Mouse (Mus musculus): Measurements from ENCODE around the gene Chil4. TPM values are rescaled to one million over a fixed set of nuclear protein-coding genes. Genes with fewer than 3 reads are reported as not detected.
"Not testable (repeated sequence)": the region's sequence is repeated elsewhere in the genome, so short reads cannot be mapped to it uniquely, and the experiment has no call there.

Gene Chil4
- polyA plus RNA-seq (2015; fragmentation: Nextera tagmentation; extraction: Ambion mirVana), result 0.12 and 0.22 TPM in 2 replicates

DNA sequence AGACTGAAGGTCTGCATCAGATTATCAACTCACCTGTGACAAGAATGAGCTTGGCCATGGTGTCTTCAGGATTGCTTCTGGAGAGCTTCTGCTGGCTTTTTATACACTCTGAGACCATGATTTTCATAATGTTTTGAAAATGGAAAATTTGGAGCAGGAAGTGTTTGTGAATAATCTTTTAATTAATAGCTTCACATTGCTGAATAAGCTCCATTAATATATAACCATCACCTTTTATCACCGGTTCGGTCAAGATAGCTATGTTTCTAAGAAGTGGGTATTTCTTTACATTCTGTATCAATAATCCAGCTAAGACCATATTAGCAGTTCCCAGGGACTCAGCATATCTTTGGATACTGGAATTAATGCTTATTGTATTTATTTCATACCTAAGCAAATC lies at the start of gene Chil4:
TSS of gene Chil4 (minus strand) at position 101 of the 400 bp plus-strand sequence.
- H3K27ac ChIP-seq (ENCODE audit: low read length), result no peak within 1 kb of the TSS
- no peak for ATAC-seq (replicated peaks; ENCODE audit: extremely low read depth, insufficient read depth, low FRiP score)
- H3K27me3 ChIP-seq (ENCODE audit: control insufficient read depth, insufficient read depth, low read length), result no peaks in the 10 kb centered on the region
- WGBS, result 84% methylated on average over 2 of the region's 2 CpGs
- H3K4me2 ChIP-seq (ENCODE audit: low read depth, low read length), result no peak within 1 kb of the TSS
- H3K36me3 ChIP-seq (ENCODE audit: control insufficient read depth, insufficient read depth), result no peaks in the 10 kb centered on the region
- H3K9ac ChIP-seq (ENCODE audit: low read length), result no peak within 1 kb of the TSS
- H3K9me3 ChIP-seq (replicated peaks; ENCODE audit: control insufficient read depth, low read length), result peaks cover 3% of the 10 kb centered on the region; the same call in 1 of the 2 replicates
- no peak within 1 kb of the TSS for H3K4me3 ChIP-seq (ENCODE audit: low read length)
- H3K4me1 ChIP-seq (ENCODE audit: control insufficient read depth, insufficient read depth, low read length), result no peaks in the 10 kb centered on the region

- Histone ChIP-seq H3K9me3 (replicated peaks; ENCODE audit: control insufficient read depth, low read length) (peaks cover 2% of the 10 kb centered on the region; the same call in 1 of the 2 replicates), H3K27ac (ENCODE audit: low read length) (no peak overlapping the region), H3K27me3 (ENCODE audit: control insufficient read depth, insufficient read depth, low read length) (no peaks in the 10 kb centered on the region), H3K4me3 (ENCODE audit: low read length) (no peak overlapping the region), H3K4me1 (ENCODE audit: control insufficient read depth, insufficient read depth, low read length) (no peaks in the 10 kb centered on the region), H3K9ac (ENCODE audit: low read length) (no peak overlapping the region), H3K4me2 (ENCODE audit: low read depth, low read length) (no peak overlapping the region), H3K36me3 (ENCODE audit: control insufficient read depth, insufficient read depth) (no peaks in the 10 kb centered on the region)
- ATAC-seq (replicated peaks; ENCODE audit: extremely low read depth, insufficient read depth, low FRiP score), result no peak
- 62% methylated on average over 2 of the region's 2 CpGs for WGBS
Measured at GRCm38 (mm10) chr3:106265854-106266253, 46.5 kb upstream of the Chil4 start.

- H3K36me3 ChIP-seq (ENCODE audit: control insufficient read depth, insufficient read depth), result no peaks in the 10 kb centered on the region
- no peak overlapping the region for H3K4me3 ChIP-seq (ENCODE audit: low read length)
- no peak for ATAC-seq (replicated peaks; ENCODE audit: extremely low read depth, insufficient read depth, low FRiP score)
- H3K4me1 ChIP-seq (ENCODE audit: control insufficient read depth, insufficient read depth, low read length), result no peaks in the 10 kb centered on the region
- H3K27ac ChIP-seq (ENCODE audit: low read length), result no peak overlapping the region
- no peaks in the 10 kb centered on the region for H3K27me3 ChIP-seq (ENCODE audit: control insufficient read depth, insufficient read depth, low read length)
- H3K9ac ChIP-seq (ENCODE audit: low read length), result no peak overlapping the region
- no peak overlapping the region for H3K4me2 ChIP-seq (ENCODE audit: low read depth, low read length)
- H3K9me3 ChIP-seq (replicated peaks; ENCODE audit: control insufficient read depth, low read length), result peaks cover 2% of the 10 kb centered on the region; the same call in 1 of the 2 replicates
Measured at GRCm38 (mm10) chr3:106264854-106265253, 45.5 kb upstream of the Chil4 start.

DNA sequence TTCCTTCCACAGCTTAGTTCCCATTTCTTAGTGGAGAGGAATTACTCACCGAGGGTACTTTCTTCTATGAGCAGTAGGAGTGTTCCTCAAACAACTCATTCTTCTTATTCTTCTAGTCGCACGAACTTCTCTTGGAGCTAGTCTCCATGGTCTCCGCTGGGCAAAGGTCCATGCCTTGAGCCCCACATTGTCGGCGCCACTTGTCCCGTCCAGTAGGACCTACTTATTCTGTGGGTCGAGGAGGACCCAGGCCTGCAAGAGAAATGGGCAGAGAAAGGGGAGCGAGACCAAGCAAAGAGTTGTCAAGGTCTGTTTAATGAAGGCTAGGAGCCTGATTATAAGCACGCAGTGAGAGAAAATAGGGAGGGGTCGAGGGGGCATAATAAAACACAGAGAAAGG lies 37.8 kb upstream of the Chil4 start:
- not testable (repeated sequence) for ATAC-seq (replicated peaks; ENCODE audit: extremely low read depth, insufficient read depth, low FRiP score); H3K27ac ChIP-seq (ENCODE audit: low read length); H3K36me3 ChIP-seq (ENCODE audit: control insufficient read depth, insufficient read depth); H3K4me2 ChIP-seq (ENCODE audit: low read depth, low read length); H3K27me3 ChIP-seq (ENCODE audit: control insufficient read depth, insufficient read depth, low read length); H3K4me1 ChIP-seq (ENCODE audit: control insufficient read depth, insufficient read depth, low read length); H3K9ac ChIP-seq (ENCODE audit: low read length); H3K4me3 ChIP-seq (ENCODE audit: low read length)
- 84% methylated on average over 11 of the region's 11 CpGs for WGBS
- peaks cover 30% of the 10 kb centered on the region for H3K9me3 ChIP-seq (replicated peaks; ENCODE audit: control insufficient read depth, low read length)

- no peak overlapping the region for H3K4me2 ChIP-seq (ENCODE audit: low read depth, low read length)
- H3K9ac ChIP-seq (ENCODE audit: low read length), result no peak overlapping the region
- H3K27me3 ChIP-seq (ENCODE audit: control insufficient read depth, insufficient read depth, low read length), result no peaks in the 10 kb centered on the region
- H3K9me3 ChIP-seq (replicated peaks; ENCODE audit: control insufficient read depth, low read length), result peaks cover 24% of the 10 kb centered on the region
- H3K36me3 ChIP-seq (ENCODE audit: control insufficient read depth, insufficient read depth), result no peaks in the 10 kb centered on the region
- H3K4me1 ChIP-seq (ENCODE audit: control insufficient read depth, insufficient read depth, low read length), result no peaks in the 10 kb centered on the region
- ATAC-seq (replicated peaks; ENCODE audit: extremely low read depth, insufficient read depth, low FRiP score), result no peak
- no peak overlapping the region for H3K27ac ChIP-seq (ENCODE audit: low read length)
- 72% methylated on average over 6 of the region's 6 CpGs for WGBS
- no peak overlapping the region for H3K4me3 ChIP-seq (ENCODE audit: low read length)
Measured at GRCm38 (mm10) chr3:106252719-106253118, 33.4 kb upstream of the Chil4 start.

DNA sequence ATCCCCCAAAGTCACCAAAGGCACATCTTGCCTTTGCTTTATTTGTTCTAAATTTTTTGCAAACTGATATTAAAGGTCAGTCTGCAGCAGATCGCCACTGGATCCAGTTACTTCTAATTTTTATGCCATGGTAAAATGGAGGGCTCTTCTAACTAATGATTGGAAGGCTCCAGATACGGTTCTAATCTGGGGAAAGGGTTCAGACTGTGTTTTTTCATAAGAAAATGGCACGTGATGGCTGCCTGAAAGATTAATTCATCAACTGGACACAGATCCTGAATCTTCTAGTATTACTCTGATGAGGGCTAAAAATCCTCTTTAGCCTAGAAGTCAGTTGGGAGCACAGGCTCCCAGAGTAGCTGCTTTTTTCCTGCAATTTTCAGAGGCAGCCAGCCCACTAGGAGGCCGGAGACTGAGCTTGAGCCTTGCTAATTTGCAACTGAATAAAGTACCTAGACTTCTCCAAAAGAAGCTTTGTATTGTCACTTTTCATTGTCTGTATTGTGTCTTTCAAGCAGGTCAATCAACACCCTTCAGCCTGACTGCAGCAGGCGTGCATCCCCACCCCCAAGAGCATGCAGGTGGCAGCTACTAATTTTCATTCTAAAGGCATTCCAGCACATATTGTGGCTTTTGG lies 31.6 kb upstream of the Chil4 start:
- H3K9ac ChIP-seq (ENCODE audit: low read length); H3K36me3 ChIP-seq (ENCODE audit: control insufficient read depth, insufficient read depth); H3K4me3 ChIP-seq (ENCODE audit: low read length); H3K27ac ChIP-seq (ENCODE audit: low read length); H3K4me2 ChIP-seq (ENCODE audit: low read depth, low read length); H3K4me1 ChIP-seq (ENCODE audit: control insufficient read depth, insufficient read depth, low read length); H3K27me3 ChIP-seq (ENCODE audit: control insufficient read depth, insufficient read depth, low read length); ATAC-seq (replicated peaks; ENCODE audit: extremely low read depth, insufficient read depth, low FRiP score): not testable (repeated sequence)
- WGBS, result 59% methylated on average over 5 of the region's 5 CpGs
- peaks cover 18% of the 10 kb centered on the region for H3K9me3 ChIP-seq (replicated peaks; ENCODE audit: control insufficient read depth, low read length)

DNA sequence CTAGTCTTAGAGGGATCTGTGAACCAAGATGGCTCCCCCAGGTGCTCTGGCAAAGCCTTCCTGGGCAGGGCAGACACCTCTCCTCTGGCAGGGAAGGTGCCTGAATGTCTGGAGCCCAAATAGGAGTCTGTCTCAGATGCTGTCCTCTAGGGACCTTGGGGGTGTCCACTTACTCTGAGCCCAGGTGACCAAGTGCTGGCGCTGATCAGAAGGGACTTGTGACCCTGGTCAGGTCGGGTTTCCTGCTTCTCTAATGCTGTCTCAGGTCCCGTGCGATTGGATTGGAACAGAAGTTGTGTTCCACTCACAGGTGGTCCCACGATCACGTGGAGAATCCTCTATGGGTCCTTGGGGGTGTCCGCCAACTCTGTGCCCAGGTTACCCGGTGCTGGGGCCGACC lies 28.1 kb upstream of the Chil4 start:
- H3K27me3 ChIP-seq (ENCODE audit: control insufficient read depth, insufficient read depth, low read length); H3K4me3 ChIP-seq (ENCODE audit: low read length); H3K4me1 ChIP-seq (ENCODE audit: control insufficient read depth, insufficient read depth, low read length); H3K4me2 ChIP-seq (ENCODE audit: low read depth, low read length); H3K36me3 ChIP-seq (ENCODE audit: control insufficient read depth, insufficient read depth); H3K9ac ChIP-seq (ENCODE audit: low read length); ATAC-seq (replicated peaks; ENCODE audit: extremely low read depth, insufficient read depth, low FRiP score); H3K27ac ChIP-seq (ENCODE audit: low read length): not testable (repeated sequence)
- peaks cover 12% of the 10 kb centered on the region for H3K9me3 ChIP-seq (replicated peaks; ENCODE audit: control insufficient read depth, low read length)
- 77% methylated on average over 9 of the region's 9 CpGs for WGBS

DNA sequence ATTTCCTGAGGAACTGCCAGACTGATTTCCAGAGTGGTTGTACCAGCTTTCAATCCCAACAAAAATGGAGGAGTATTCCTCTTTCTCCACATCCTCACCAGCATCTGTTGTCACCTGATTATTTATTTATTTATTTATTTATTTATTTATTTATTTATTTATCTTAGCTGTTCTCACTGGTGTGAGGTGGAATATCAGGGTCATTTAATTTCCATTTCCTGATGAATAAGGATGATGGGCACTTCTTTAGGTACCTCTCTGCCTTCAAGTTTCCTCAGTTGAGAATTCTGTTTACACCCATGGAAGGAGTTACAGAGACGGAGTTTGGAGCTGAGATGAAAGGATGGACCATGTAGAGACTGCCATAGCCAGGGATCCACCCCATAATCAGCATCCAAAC lies 20.9 kb upstream of the Chil4 start:
- H3K27me3 ChIP-seq (ENCODE audit: control insufficient read depth, insufficient read depth, low read length); H3K4me3 ChIP-seq (ENCODE audit: low read length); H3K9ac ChIP-seq (ENCODE audit: low read length); ATAC-seq (replicated peaks; ENCODE audit: extremely low read depth, insufficient read depth, low FRiP score); H3K27ac ChIP-seq (ENCODE audit: low read length); H3K4me2 ChIP-seq (ENCODE audit: low read depth, low read length); H3K36me3 ChIP-seq (ENCODE audit: control insufficient read depth, insufficient read depth); H3K4me1 ChIP-seq (ENCODE audit: control insufficient read depth, insufficient read depth, low read length): not testable (repeated sequence)
- 85% methylated on average over 1 of the region's 1 CpGs for WGBS
- peaks cover 27% of the 10 kb centered on the region for H3K9me3 ChIP-seq (replicated peaks; ENCODE audit: control insufficient read depth, low read length)

DNA sequence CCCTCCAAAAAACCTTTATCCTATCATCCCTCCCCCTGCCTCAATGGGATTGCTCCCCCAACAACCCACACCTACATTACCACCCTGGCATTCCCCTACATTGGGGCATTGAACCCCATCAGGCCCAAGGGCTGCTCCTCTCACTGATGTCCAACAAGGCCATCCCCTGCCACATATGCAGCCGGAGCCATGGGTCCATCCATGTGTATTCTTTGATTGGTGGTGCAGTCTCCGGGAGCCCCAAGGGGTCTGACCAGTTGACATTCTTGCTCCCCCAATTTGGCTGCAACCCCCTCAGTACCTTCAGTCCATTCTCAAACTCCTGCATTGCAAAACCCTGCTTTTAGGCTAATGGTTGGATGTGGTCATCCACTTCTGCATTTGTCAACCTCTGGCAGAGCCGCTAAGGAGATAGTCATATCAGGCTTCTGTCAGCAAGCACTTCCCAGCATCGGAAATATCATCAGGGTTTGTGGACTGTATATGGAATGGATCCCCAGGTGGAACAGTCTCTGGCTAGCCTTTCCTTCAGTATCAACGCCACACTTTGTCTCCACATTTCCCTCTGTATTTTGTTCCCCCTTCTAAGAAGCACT lies 20.0 kb upstream of the Chil4 start:
- H3K4me2 ChIP-seq (ENCODE audit: low read depth, low read length), result no peak overlapping the region
- H3K4me3 ChIP-seq (ENCODE audit: low read length), result no peak overlapping the region
- H3K36me3 ChIP-seq (ENCODE audit: control insufficient read depth, insufficient read depth), result no peaks in the 10 kb centered on the region
- 75% methylated on average over 5 of the region's 5 CpGs for WGBS
- H3K27ac ChIP-seq (ENCODE audit: low read length), result no peak overlapping the region
- no peaks in the 10 kb centered on the region for H3K4me1 ChIP-seq (ENCODE audit: control insufficient read depth, insufficient read depth, low read length)
- no peaks in the 10 kb centered on the region for H3K27me3 ChIP-seq (ENCODE audit: control insufficient read depth, insufficient read depth, low read length)
- peaks cover 27% of the 10 kb centered on the region for H3K9me3 ChIP-seq (replicated peaks; ENCODE audit: control insufficient read depth, low read length)
- no peak overlapping the region for H3K9ac ChIP-seq (ENCODE audit: low read length)
- ATAC-seq (replicated peaks; ENCODE audit: extremely low read depth, insufficient read depth, low FRiP score), result no peak
